Mouse (Mus musculus) cerebellum, adult 2 months (tissue): ENCODE measurements around the gene Sae1.

ENCODE experiments used
- CTCF ChIP-seq: fragments of 200-500 bp; IDR thresholded peaks from 2 replicates; pipeline ENCODE4 v1.5.1; 2011; ENCODE audit warnings: low read depth, mild to moderate bottlenecking, control low read depth, low read length, moderate library complexity, borderline replicate concordance; ENCODE audit not compliant: insufficient read depth
- POLR2A ChIP-seq: fragments of 200-500 bp; IDR thresholded peaks from 2 replicates; pipeline ENCODE4 v1.6.1; 2011; ENCODE audit warnings: low read length, control low read depth, borderline replicate concordance; ENCODE audit not compliant: insufficient read depth

GRCm38 (mm10) chr7:16366133-16366646, 21.4 kb downstream of the Sae1 start:
- TF ChIP-seq CTCF (no peak), POLR2A (no peak)
